Mouse (Mus musculus): Measurements from ENCODE around the gene Gm17349.
"Not testable (repeated sequence)": the region's sequence is repeated elsewhere in the genome, so short reads cannot be mapped to it uniquely, and the experiment has no call there.

Gene Gm17349

DNA sequence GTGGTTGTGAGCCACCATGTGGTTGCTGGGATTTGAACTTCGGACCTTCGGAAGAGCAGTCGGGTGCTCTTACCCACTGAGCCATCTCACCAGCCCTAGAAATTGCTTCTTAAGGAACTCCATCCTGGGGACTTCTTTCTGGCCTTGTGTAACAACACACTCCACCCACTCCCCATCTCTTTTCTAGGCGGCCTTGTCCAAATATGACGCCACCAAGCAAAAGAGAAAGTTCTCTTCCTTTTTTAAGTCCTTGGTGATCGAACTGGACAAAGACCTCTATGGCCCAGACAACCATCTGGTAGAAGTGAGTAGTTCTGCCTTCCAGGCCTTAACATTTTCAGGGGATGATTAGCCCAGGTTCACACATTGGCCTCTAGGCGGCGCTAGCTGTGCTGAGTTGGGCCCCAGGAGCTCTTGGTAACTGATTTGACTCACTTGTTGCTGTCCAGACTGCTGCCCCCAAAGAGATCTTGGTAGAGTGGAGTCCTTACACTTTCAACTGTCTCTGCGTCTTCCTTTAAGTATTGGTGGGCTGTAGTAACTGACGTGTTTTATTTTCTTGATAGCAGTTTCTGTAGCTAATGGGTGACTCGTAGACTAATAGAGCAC lies at the start of gene Gm17349:
Gene Gm17349, minus strand, starts transcription at position 51 of the 609 bp plus-strand sequence.
- DNase-seq (ENCODE audit: low spot score), result peak; percentile 38

DNA sequence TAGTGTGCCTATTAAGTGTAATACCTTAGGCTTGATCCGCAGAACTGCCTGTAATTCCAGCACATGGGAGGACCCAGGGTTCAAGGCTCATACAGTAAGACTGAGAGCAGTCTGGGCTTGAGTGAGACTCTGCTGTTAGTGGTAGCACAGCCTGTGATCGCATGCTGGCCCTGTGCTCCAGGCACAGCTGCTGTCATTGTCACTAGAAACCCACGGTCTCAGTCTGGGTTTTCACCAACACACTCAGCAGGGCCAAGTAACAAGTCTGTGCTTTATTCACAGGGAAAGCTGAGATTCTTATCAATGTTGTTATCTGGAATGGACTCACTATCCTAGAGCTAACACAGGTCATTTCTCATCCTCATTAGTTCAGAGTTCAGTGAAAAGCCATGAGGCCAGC lies 48.9 kb upstream of the Gm17349 start:
- DNase-seq (ENCODE audit: low spot score), result no peak

DNA sequence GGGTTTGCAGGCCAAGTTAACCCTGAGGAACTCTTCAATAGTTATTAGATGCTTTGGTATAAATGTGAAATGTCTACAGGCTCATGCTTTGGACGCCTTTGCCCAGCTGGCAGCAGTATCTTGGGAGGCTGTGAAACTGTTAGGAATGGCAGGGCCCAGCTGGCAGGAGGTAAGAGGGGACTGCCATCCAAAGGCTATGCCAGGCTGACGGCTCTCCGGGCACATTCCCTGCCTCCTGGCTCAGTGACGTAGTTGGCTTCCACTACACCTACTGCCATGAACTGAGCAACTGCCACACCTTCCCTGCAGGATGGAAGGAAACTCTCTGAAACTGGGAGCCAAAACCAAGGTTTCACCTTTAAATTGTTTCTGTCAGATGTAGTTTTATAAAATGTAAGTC lies 34.9 kb upstream of the Gm17349 start:
- DNase-seq (ENCODE audit: low spot score), result no peak

DNA sequence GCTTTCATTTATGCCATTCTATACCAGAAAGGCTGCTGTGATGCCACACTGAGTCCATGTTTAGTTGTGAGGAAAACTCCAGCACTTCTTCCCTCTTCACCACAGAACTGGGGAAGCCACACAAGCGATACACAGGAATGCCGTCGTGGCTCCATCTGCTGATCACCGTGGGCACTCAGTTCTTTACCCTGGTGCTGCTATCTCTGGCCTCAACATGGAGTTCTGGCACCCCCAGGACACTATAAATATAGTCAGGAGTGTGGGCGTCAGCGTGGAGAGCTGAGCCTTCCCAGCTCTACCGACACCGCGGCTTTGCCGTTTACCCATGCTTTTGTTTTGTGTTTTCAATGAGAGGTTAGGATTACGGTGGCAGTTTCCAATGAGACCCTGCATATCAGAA lies 31.4 kb upstream of the Gm17349 start:
- no peak for DNase-seq (ENCODE audit: low spot score)

DNA sequence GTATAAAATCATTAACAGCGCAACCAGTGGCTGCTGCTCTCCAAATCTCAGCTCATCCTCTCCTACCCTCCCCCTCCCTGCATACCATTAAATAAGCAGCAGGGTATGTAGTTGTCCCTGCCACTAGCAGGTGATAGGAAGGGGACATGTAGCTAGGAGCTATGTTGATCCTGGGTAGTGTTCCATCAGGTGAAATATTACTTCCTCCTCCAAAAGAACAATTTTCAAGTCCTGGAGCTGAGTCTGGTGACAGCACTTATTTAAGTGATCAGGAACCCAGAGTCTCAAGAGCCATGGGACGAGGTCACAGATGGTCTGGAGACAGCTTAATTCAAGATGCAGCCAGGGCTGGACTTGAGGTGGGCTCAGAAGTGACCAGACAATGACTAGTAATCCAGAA lies 30.3 kb upstream of the Gm17349 start:
- DNase-seq (ENCODE audit: low spot score), result no peak

DNA sequence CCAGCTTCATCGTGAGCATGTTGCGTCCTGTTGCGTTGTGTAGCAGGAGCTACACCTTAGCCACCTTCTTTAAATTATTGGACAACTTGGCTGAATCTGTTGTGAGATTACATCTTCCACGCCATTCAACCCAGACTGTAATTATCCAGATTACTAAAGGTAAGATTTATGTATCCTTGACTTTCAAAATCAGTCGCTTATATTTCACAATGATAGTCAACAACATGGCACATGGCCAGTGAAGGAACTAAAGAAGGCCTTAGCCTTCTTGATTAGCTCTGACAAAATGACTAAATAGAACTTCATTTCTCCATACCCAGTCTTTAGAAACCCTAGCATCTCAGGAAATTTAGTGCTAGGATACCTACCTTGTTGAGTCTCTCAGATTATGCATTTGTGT lies 27.9 kb upstream of the Gm17349 start:
- no peak for DNase-seq (ENCODE audit: low spot score)

DNA sequence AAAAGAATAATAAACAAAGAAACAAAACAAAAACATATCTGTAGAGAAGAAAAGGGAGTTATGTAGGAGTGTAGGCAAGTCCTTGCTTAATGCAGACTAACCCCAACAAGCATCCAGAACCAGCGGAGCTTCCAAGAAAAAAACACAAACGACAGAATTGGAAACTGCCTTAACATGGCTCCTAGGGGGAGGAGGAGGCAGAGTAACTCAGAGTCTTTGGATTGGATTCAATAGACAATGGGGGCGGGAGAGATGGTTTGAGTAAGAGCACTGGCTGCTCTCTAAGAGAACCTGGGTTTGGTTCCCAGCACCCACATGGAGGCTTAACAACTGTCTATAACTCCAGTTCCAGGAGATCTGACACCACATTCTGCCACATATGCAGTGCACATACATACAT lies 26.4 kb upstream of the Gm17349 start:
- no peak for DNase-seq (ENCODE audit: low spot score)

DNA sequence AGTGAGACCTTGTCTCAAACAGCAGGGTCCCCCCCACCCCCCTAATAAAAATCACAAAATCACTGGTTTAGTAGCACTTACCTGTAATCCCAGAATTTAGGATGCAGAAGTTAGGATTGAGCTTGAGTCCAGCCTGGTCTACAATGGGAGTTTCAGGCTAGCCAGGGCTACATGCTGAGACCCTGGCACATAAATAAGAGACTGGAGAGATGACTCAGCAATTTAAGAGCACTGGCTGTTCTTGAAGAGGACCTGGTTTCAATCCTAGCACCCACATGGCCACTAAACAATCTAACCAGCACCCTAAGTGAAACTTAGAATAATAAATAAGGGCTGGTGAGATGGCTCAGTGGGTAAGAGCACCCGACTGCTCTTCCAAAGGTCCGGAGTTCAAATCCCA lies 25.9 kb upstream of the Gm17349 start:
- DNase-seq (ENCODE audit: low spot score), result no peak

DNA sequence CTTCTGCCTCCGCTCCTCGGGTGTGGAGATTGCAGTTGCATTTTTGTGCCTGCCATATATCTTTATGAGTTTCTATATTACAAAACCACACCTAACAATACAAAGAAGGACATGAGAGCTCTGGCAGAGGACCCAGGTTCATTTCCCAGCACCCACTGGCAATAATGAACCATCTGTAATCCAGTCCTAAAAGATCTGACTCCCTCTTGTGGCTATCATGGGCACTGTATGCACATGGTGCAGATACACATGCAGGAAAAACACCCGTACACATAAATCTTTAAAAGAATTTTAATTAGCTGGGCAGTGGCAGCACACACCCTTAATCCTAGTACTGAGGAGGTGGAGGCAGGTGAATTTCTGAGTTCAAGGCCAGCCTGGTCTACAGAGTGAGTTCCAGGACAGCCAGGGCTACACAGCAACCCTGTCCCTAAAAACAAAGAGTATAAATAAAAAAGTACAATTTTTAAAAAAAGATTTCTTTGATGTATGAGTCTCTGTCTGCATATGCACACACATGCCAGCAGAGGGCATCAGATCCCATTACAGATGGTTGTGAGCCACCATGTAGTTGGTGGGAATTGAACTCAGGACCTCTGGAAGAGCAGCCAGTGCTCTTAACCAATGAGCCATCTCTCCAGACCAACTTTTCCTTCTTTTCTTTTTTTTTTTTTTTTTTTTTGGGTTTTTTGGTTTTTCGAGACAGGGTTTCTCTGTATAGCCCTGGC lies 23.9 kb upstream of the Gm17349 start:
- no peak for DNase-seq (ENCODE audit: low spot score)

DNA sequence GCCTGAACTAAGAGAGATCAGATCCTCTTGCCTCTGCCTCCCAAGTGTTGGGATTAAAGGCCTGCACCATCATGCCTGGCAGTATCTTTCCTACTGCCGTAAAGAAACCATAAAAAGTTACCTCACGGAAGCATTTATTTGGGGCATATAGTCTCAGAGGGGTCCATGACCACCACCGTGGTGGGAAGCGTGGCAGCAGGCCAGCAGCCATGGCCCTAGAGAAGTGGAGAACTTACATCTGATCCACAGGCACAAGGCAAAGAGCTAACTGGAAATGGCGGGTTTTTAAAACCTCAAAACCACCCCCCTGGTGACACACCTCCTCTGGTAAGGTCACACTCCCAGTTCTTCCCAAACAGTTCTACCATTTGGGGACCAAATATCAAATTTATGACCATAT lies 22.9 kb upstream of the Gm17349 start:
- no peak for DNase-seq (ENCODE audit: low spot score)

DNA sequence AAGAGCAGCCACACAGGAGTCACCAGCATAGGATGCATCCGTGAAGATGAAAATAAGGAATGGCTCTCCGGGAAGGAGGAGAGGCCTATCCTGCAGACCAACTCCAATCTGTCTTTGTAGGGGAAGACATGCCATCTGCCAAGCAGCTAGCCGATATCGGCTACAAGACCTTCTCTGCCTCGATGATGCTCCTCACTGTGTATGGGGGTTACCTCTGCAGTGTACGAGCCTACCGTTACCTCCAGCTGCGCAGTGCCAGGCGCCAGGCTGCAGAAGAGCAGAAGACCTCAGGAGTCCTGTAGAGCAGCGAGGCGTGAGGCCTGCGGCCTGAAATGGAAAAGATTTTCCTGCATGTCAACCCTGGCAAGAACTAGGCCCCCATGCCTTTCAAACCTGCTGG lies 22.2 kb upstream of the Gm17349 start:
- no peak for DNase-seq (ENCODE audit: low spot score)

DNA sequence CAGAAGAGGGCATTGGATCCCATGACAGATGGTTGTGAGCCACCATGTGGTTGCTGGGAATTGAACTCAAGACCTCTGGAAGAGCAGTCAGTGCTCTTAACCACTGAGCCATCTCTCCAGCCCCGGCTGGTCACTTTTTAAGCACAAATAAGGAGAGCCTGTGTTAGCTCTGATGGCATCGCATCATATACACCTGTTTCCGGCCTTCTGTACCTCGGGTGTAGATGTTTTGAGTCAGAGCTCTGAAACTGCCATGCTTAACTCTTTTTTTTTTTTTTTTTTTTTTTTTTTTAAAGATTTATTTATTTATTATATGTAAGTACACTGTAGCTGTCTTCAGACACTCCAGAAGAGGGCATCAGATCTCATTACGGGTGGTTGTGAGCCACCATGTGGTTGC lies 21.7 kb upstream of the Gm17349 start:
- not testable (repeated sequence) for DNase-seq (ENCODE audit: low spot score)

DNA sequence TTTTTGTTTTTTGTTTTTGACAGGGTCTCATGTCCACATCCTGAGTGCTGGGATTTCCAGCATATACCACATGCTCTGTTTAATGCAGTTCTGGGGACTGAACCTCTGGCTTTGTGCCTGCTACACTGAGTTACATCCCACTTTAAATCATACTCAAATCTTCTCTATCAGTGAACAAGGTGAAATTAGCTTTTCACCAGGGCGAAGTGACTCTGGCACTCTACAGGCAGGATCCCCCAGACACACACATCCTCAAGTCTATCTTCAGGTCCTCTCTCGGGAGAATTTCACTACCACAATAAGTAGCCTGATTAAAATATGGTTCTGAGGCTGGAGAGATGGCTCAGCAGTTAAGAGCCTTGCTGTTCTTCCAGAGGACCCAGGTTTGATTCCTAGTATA lies 21.3 kb upstream of the Gm17349 start:
- no peak for DNase-seq (ENCODE audit: low spot score)

DNA sequence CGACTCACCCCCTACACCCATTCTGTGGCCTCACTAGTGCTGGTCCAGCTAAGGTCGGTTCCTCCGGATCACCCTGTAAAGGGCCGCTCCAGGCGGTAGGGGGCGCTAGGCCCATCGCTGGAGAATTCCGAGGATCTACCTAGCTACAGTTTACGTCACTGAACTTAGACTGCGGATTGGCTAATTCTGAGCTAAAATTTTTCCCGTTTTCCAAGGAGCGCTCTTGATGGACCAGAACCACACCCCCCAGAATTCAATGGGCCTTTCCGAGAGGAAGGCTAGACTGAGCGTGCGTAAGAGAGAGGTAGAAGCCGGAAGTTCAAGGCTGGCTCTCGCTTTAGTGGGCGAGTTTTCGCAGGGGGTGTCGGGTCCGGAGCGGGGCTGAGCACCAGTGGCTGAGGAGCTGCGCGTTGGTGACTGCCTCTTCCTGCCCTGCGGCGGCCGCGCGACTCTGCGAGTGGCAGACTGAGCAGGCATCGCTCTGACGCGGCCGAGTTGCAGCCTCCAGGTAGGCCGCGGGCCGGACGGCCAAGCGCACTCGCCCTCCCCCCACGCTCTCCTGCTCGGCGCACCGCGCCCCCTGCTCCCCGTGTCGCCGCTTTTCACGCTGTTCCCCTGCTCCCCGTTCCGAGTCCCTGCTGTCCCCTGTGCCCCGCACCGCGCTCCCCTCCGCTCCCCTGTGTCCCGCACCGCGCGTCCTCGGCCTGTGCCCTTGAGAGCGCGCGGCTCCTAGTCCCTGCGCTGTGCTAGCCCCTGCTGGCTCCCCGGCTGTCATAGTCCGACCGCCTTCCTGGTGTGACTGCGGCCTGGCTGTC lies 20.3 kb upstream of the Gm17349 start, which contains the start of gene Cox14:
Gene Cox14, plus strand, starts transcription at position 278 of the 815 bp plus-strand sequence.
- DNase-seq (ENCODE audit: low spot score), result peak; percentile 90

DNA sequence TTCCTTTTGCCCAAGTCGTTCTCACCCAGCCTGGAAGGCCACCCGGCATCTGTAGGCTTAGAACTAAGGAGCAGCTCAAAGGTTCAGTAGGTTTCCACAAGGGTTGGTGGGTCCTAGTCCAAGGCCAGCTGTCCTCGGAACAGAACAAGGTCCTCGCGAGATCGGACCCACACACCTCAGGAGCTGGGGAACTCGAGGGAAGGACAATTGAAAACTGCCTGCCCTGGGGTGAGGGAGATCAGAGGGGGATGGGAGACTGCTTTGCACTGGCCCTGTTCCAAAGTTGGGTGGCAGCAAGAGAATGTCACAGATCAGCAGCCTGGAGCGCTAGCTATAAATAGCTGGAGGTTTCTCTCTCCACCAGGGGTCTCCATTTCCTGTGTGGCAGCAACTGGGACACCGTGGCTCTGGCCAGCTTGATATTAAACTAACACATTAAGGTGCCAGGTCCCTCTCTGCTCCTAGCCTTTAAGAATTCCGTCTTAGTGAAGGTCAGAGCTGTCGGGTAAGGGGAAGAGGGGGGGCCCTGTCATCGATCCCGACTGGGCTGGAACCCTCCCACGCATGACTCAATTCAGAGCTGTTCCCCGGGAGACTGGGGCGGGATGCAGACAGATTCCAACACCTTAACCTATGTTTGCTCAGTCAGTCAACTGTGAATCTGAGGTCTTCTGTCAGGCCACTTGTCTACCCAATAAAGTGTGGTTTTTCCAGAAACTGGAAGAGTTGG lies 19.2 kb upstream of the Gm17349 start:
- no peak for DNase-seq (ENCODE audit: low spot score)

DNA sequence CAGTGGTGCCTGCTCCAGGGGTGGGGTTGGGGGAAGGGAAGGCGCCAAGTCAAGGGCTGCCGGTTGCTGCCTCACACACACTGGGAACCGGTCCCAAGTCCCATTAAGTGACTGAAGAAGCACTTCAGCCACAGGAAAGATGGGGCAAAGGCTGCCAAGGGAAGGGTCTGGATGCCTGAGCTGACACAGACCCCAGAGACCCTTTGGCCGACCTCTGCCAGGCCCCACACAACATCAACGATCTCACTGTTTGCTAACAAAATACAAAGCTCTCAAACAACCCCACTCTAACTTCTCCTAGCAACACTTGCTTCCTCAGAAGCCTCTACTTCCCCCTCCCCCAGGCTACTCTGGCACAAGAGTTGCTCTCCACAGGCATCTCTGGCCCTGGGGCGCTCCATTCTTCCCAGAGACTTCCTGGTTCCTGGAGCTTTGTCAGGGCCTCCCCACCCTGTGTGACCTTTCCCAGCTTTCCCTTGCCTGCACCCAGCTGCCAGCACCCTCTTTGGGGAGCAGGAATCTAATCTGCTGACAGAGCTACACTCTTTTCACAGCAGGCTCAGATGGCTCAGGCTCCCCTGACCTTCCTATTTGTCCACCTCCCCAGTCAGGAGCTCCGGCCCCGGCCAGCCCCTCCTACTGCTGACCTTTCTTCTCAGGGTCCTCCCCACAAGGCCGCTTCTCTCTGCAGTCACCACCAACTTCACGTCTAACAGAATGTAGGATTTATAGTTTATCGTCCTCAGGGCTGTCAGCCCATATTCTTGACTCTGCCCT lies 18.4 kb upstream of the Gm17349 start:
- no peak for DNase-seq (ENCODE audit: low spot score)

DNA sequence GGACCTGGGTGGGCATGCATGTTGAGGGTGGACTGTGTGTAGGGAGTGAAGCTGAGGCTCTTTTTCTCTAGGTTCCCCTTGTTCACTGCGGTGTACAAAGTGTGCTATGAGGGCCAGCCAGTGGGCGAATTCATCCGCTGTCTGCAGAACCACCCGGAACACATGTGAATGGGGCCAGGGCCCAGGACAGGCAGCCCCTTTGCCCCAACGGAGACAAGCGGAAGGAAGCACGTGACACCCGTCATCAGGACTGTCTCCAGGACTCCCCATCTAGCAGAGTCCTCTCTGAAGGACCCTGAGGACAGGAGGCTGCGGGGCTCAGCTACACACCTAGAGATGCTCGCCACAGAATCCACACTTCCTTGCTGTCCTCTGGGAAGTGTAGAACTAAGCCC lies 17.8 kb upstream of the Gm17349 start:
- no peak for DNase-seq (ENCODE audit: low spot score)

DNA sequence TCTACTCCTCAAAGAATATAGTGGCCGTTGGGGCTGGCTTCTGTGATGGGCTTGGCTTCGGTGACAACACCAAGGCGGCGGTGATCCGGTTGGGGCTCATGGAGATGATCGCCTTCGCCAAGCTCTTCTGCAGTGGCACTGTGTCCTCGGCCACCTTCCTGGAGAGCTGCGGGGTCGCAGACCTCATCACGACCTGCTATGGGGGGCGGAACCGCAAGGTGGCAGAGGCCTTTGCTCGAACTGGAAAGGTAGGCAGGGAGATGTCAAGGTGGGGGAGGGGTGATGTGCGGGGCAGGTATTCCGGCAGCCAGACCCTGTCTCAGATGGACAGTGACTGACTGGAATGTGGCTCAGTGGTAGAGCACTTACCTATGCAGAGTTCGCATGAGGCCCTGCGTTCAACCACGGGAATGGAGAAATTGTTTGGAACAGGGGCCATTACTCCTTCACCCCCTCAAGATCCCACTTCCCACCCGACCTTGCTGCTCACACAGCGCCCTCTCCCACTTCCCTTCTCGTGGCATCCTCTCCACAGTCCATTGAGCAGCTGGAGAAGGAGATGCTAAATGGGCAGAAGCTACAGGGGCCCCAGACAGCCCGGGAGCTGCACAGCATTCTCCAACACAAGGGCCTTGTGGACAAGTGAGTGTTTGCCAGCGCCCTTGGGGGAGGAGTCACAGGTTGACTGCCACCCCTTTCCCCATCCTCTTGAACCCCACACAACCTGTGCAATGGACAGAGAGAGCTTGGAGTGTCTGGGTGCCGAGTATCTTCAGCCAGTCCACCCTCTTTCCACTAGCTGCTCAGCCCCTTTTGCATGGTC lies 16.8 kb upstream of the Gm17349 start:
- no peak for DNase-seq (ENCODE audit: low spot score)

DNA sequence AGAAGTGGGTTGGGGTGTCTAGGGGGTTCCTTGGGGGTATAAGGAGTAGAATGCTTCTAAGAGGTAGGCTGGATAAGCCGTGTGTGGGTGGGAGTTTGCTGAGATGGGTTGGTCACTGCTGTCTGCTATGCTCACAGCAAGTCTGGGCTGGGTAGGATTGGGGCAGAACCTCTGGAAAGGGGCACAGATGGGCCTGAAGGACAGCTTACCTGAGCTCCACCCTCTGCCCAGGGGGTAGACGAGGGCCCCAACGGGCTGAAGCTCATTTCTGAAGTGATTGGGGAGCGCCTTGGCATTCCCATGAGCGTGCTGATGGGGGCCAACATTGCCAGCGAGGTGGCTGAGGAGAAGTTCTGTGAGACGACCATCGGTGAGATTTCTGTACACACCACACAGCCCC lies 14.6 kb upstream of the Gm17349 start:
- DNase-seq (ENCODE audit: low spot score), result no peak

DNA sequence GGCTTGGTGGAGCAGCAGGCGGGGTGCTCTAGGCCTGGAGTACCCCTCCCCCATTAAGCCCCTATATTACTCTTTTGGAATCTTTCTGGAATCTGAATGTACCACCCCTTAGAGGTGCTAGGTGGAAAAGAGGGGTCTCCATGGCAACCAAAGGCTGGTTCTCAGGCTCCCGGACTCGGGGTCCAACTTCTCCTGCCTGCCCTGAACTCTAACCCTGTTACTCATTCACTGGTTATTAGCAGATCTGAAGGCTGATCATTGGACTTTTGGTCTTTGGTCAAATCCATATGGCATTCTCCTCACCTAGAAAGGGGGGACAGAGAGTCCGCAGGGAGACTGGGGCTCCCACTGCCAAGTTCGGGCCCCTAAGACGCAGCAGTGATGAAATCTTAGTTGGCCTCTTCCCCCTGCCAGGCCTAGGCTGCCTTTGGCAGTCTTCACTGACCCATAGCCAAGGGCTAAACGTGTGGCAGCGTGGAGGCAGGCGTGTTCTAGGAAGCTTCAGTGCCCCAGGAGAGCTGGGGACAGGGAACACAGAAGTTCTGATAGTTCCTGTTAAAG lies 13.3 kb upstream of the Gm17349 start:
- DNase-seq (ENCODE audit: low spot score), result no peak
